Comparison of ENCODE assay signal across 12 mouse cellular contexts in genomic region chr16:24284215-24284614, GRCm38 (mm10).
"Had no signal": no experiment of that assay in that cellular context is flagged by ENCODE, and none has a peak within 500 bp of the region (broad histone marks: within the 10 kb centered on the region; RNA-seq: fewer than 3 reads in every experiment).

No protein-coding gene starts in this region.

- H3K4me3 ChIP-seq: intestine, embryonic 15.5 days; kidney, embryonic 15.5 days; left cerebral cortex, adult 2 months; limb, embryonic 10.5 days; liver, embryonic 15.5 days; lung, embryonic 15.5 days; midbrain, embryonic 13.5 days had no signal

- H3K9me3 ChIP-seq: intestine, embryonic 15.5 days; kidney, embryonic 15.5 days; limb, embryonic 10.5 days; liver, embryonic 15.5 days; lung, embryonic 15.5 days; midbrain, embryonic 13.5 days had no signal

- ATAC-seq: intestine, embryonic 15.5 days; midbrain, embryonic 13.5 days had no signal

- H3K4me1 ChIP-seq: liver, embryonic 15.5 days; midbrain, embryonic 13.5 days had no signal

- H3K27ac ChIP-seq: intestine, embryonic 15.5 days; kidney, embryonic 15.5 days; left cerebral cortex, adult 2 months; limb, embryonic 10.5 days; liver, embryonic 15.5 days; lung, embryonic 15.5 days; midbrain, embryonic 13.5 days had no signal

- H3K9ac ChIP-seq: intestine, embryonic 15.5 days; kidney, embryonic 15.5 days; liver, embryonic 15.5 days; lung, embryonic 15.5 days; midbrain, embryonic 13.5 days had no signal

- DNase-seq: kidney, adult 18-20 months; kidney, postnatal 14 days; thymus, adult 18-20 months; thymus, postnatal 25 days had no signal

- H3K4me2 ChIP-seq: intestine, embryonic 15.5 days; kidney, embryonic 15.5 days; liver, embryonic 11.5 days; liver, embryonic 15.5 days; lung, embryonic 15.5 days; midbrain, embryonic 13.5 days had no signal

- H3K27me3 ChIP-seq: intestine, embryonic 15.5 days; kidney, embryonic 15.5 days; liver, embryonic 15.5 days; lung, embryonic 15.5 days; midbrain, embryonic 13.5 days had no signal

- H3K36me3 ChIP-seq: intestine, embryonic 15.5 days; kidney, embryonic 15.5 days; limb, embryonic 10.5 days; liver, embryonic 15.5 days; lung, embryonic 15.5 days; midbrain, embryonic 13.5 days had no signal
